Mouse (Mus musculus): ENCODE measurements around the gene Prune2. TPM values are rescaled to one million over a fixed set of nuclear protein-coding genes. Genes with fewer than 3 reads are reported as not detected.
"Not testable (repeated sequence)": the region's sequence is repeated elsewhere in the genome, so short reads cannot be mapped to it uniquely, and the experiment has no call there.

The Prune2 gene
- total RNA-seq, 1 experiment from 2014 or later: 17.4 TPM

- DNase-seq: no peak
These were observed 174.6 kb downstream of the Prune2 start for GRCm38 (mm10) chr19:17130544-17130943.

GRCm38 (mm10) chr19:17136677-17137460, 181.0 kb downstream of the Prune2 start:
- no peak for DNase-seq

- no peak for DNase-seq
These were observed 181.7 kb downstream of the Prune2 start for GRCm38 (mm10) chr19:17137656-17138055.

- no peak for DNase-seq
These were observed 182.4 kb downstream of the Prune2 start for GRCm38 (mm10) chr19:17138144-17138915.

GRCm38 (mm10) chr19:17140016-17140914, 184.3 kb downstream of the Prune2 start:
- no peak for DNase-seq

GRCm38 (mm10) chr19:17143245-17143644, 187.3 kb downstream of the Prune2 start:
- DNase-seq: no peak

- no peak for DNase-seq
These were observed 188.3 kb downstream of the Prune2 start for GRCm38 (mm10) chr19:17144205-17144604.

- DNase-seq: no peak
These were observed 194.1 kb downstream of the Prune2 start for GRCm38 (mm10) chr19:17150064-17150463.

- DNase-seq: no peak
These were observed 195.9 kb downstream of the Prune2 start for GRCm38 (mm10) chr19:17151781-17152180.

GRCm38 (mm10) chr19:17152461-17152860, 196.5 kb downstream of the Prune2 start:
- DNase-seq: no peak

GRCm38 (mm10) chr19:17153911-17154639, 198.2 kb downstream of the Prune2 start:
- no peak for DNase-seq

- DNase-seq: no peak
These were observed 199.3 kb downstream of the Prune2 start for GRCm38 (mm10) chr19:17155216-17155615.

GRCm38 (mm10) chr19:17159676-17160075, 203.8 kb downstream of the Prune2 start:
- DNase-seq: peak; percentile 31

- no peak for DNase-seq
These were observed 204.3 kb downstream of the Prune2 start for GRCm38 (mm10) chr19:17160231-17160630.

- DNase-seq: peak; percentile 70
These were observed 207.6 kb downstream of the Prune2 start for GRCm38 (mm10) chr19:17163511-17163953.

- no peak for DNase-seq
These were observed 210.4 kb downstream of the Prune2 start for GRCm38 (mm10) chr19:17166288-17166687.

- DNase-seq: no peak
These were observed 212.3 kb downstream of the Prune2 start for GRCm38 (mm10) chr19:17168186-17168585.

GRCm38 (mm10) chr19:17169746-17170145, 213.8 kb downstream of the Prune2 start:
- no peak for DNase-seq

GRCm38 (mm10) chr19:17174501-17174900, 218.6 kb downstream of the Prune2 start:
- DNase-seq: not testable (repeated sequence)

- DNase-seq: no peak
These were observed 224.6 kb downstream of the Prune2 start for GRCm38 (mm10) chr19:17180506-17180905.

GRCm38 (mm10) chr19:17194730-17195129, 238.8 kb downstream of the Prune2 start:
- DNase-seq: no peak

- DNase-seq: peak; percentile 9
These were observed 243.1 kb downstream of the Prune2 start for GRCm38 (mm10) chr19:17199059-17199458.
